Mouse (Mus musculus): Measurements from ENCODE around the gene Scg5.

Gene Scg5

DNA sequence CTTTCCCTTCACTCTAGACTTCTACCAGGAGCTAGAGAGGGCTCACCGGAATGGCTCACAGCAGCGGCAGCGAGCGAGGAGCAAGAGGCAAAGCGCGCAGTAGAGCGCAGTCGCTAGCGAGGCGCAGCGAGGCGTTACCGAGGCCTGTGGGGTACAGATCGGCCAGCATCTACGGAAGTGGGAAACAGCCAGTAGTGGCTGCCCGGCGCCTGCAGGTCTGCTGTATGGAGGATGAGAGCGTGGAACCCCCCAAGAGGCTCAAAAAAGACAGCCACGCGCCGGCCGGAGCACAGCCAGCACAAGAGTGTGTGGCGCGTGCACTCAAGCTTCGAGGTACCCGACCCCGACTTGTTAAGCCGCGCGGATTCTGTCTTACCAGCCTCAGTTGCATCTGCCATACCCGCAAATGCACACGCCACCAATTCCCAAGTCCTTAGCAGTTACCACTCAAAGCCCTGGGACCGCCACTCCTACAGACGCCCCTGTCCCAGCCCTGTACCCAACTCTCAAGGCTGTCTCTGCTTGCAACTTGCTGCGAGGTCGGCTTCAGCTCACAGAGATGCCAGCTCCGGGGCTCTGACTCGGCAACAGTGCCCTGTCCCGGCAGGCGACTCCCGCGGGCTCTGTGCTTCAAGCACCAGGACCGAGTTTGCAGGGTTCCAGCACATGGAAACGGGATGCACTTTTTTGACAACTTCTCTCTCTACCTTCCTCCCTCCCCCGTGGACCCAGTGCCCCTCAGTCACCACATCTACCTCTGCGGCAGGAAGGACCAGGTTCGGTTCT is 71.2 kb downstream of the Scg5 start:
- in situ Hi-C loops (cut with MseI, MboI), result no loop called here

DNA sequence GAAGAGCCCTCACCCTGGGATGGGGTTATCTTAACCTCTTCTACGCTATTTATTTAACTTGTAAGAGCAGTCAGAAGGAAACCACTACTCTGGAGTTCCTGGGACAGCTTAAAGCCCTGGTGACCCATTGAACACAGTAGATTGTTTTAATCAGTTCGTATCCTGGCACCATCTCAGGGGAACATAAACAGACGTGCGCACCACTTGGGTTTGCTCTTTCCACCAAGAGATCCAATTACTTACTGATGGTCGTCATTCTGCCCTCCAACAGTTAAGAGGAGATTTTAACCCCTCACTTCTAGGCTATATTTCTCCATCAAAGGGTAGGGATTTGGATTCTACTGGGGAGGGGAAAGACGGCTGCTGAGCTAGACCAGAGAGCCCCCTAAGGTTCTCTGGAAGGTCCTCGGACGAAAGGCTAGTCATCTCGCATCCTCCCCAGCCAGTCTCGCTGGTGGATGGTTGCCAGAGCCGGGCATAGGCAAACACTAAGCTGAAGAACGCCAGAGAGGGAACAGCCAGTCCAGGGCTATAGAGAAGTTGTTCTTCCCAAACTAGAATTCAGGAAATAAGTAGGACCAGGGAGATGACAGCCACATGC is 71.9 kb downstream of the Scg5 start:
- in situ Hi-C loops (cut with MseI, MboI), result no loop called here

DNA sequence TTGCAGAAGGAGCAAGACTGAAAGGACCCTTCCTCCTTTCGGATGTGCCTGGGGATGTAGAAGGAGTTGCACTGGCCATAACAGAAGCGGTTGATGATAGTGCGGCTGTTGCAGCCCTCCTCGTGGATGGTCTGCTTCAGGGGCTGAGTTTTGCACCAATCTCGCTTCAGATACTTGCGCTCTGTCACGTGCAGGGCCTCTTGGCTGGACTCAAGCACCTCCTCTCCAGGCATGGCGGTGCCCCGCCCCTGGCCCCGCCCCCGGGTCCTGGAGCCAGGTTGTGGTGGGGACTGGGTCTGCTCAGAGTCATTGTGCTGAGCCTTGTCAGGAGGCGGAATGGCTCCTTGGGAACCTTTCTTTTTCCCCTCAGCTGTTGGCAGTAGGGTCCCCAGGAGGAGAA is 79.2 kb downstream of the Scg5 start:
- in situ Hi-C loops (cut with MseI, MboI), result no loop called here

DNA sequence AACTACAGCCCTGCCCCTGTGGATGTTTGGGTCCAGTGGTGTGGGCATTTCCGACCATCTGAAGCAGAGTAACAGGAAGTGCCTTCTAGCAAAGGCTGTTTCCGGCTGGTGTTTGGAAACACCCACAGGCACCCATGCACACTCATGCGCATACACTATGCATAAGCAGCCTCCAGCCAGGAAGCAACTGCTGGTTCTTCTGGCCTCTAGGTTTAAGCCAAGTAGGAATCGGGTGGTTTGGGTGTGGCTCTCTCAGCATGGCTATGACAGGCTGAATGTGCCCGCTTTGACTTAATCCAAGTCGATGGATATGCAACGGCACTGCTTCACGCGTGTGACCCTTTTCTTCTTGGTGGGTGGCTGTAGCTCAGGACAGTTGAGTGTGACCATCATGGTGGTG is 79.6 kb downstream of the Scg5 start:
- in situ Hi-C loops (cut with MseI, MboI), result no loop called here

DNA sequence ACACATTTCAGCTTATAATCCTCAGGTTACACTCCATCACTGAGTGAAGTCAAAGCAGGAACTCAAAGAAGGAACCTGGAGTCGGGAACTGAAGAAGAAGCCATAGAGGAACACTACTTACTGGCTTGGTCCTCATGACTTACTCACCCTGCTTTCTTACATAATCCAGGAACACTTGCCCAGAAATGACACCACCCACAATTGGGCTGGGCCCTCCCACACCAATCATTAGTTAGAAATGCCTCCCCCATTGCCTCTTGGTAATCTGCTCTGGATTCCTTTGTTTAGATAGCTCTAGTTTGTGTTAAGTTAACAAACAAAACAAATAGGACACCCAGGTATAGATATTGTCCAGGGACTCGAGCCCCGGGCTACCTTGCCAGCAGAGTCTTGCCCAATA is 100.3 kb downstream of the Scg5 start:
- in situ Hi-C loops (cut with MseI, MboI), result no loop called here

All from mouse trophoblast stem cell (cell line).